Mouse (Mus musculus): ENCODE data around the gene Pmf1.
A peak's percentile ranks its signal among the peaks of the same experiment; 100 is the strongest.

GRCm38 (mm10) chr3:88436395-88437201 is 26.5 kb upstream of the Pmf1 start:
- no peak for TF ChIP-seq EP300 (IDR thresholded peaks at IDR 0.05; ENCODE audit: insufficient read depth, low read depth, low read length)
- TF ChIP-seq CTCF (IDR thresholded peaks at IDR 0.05; ENCODE audit: low read depth, low read length): peak; percentile 69
- TF ChIP-seq POLR2A (IDR thresholded peaks at IDR 0.05; ENCODE audit: insufficient read depth, low read length): no peak

Data from ES-Bruce4 (cell line).